18 mouse cellular contexts compared by ENCODE assay signal in the genomic region with DNA sequence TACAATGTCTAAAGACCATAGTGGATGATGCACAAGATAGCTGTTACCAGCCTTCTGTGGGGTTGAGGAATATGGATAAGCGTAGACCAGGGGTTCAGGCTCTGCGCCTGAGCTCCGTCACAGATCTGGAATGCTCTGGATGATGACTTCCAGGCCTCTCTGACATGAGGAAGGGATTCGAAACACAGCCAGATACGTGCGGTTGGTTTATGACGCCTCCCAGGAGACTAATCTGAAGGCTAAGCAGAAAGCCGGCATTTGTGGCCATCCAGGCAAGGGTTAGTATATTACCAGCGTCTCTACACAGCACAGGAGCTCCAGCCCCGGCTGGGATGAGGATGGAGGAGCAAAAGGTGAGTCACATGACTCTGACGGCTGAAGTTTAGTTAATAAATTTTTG.
DNase-seq lines count a peak whose midpoint lies in the region; ATAC-seq and TF ChIP-seq lines count a peak whose summit lies in the region.
"Had no signal": no experiment of that assay in that cellular context is flagged by ENCODE, and none has a peak within 500 bp of the region (broad histone marks: within the 10 kb centered on the region; RNA-seq: fewer than 3 reads in every experiment).

No protein-coding gene starts in this region.

- TF ChIP-seq CTCF in intestine, postnatal 0 days (IDR thresholded peaks at IDR 0.05; ENCODE audit: low read depth) = no peak
- TF ChIP-seq CTCF in stomach, postnatal 0 days (IDR thresholded peaks at IDR 0.05; ENCODE audit: low read depth) = no peak

- peak; percentile 54 for DNase-seq in intestine, embryonic 14.5 days (ENCODE audit: low spot score)
- no peak for DNase-seq in stomach, postnatal 0 days (ENCODE audit: low spot score)
- no peak for DNase-seq in gastrocnemius, adult 18-20 months (ENCODE audit: low spot score)
- DNase-seq: adrenal gland, adult 2 months; cerebellum, adult 8-10 months; gastrocnemius, postnatal 10 days; heart, adult 18-20 months; liver; lung, postnatal 10 days; right cerebral cortex, postnatal 25 days had no signal

- H3K27ac ChIP-seq in intestine, embryonic 14.5 days (ENCODE audit: low read depth) = peak overlapping the region; percentile 29; the same call in 1 of the 2 replicates
- H3K27ac ChIP-seq in intestine, postnatal 0 days (ENCODE audit: low read depth, low read length) = no peak overlapping the region
- H3K27ac ChIP-seq in stomach, embryonic 16.5 days (ENCODE audit: low read length) = no peak overlapping the region
- H3K27ac ChIP-seq in stomach, postnatal 0 days (replicated peaks) = no peak overlapping the region
- no peak overlapping the region for H3K27ac ChIP-seq in limb, embryonic 13.5 days
- no peak overlapping the region for H3K27ac ChIP-seq in midbrain, embryonic 15.5 days
- H3K27ac ChIP-seq: embryonic facial prominence, embryonic 15.5 days; hindbrain, embryonic 10.5 days; stomach, embryonic 15.5 days had no signal

- no peak overlapping the region for H3K4me3 ChIP-seq in intestine, embryonic 14.5 days (ENCODE audit: low read depth, low read length)
- H3K4me3 ChIP-seq in intestine, postnatal 0 days (ENCODE audit: low read depth, low read length) = no peak overlapping the region
- no peak overlapping the region for H3K4me3 ChIP-seq in stomach, embryonic 16.5 days (replicated peaks; ENCODE audit: low read length)
- H3K4me3 ChIP-seq in stomach, postnatal 0 days (ENCODE audit: low read depth, low read length) = no peak overlapping the region
- H3K4me3 ChIP-seq in limb, embryonic 13.5 days = no peak overlapping the region
- H3K4me3 ChIP-seq in midbrain, embryonic 15.5 days = no peak overlapping the region
- H3K4me3 ChIP-seq: embryonic facial prominence, embryonic 15.5 days; hindbrain, embryonic 10.5 days; stomach, embryonic 15.5 days had no signal

- H3K36me3 ChIP-seq in intestine, embryonic 14.5 days (ENCODE audit: control insufficient read depth, insufficient read depth, low read length) = no peaks in the 10 kb centered on the region
- no peaks in the 10 kb centered on the region for H3K36me3 ChIP-seq in intestine, postnatal 0 days (ENCODE audit: control insufficient read depth, insufficient read depth)
- H3K36me3 ChIP-seq in stomach, embryonic 16.5 days (ENCODE audit: control insufficient read depth, insufficient read depth, low read length) = no peaks in the 10 kb centered on the region
- H3K36me3 ChIP-seq in stomach, postnatal 0 days (ENCODE audit: control insufficient read depth, insufficient read depth, low read length) = no peaks in the 10 kb centered on the region
- H3K36me3 ChIP-seq in limb, embryonic 13.5 days = no peaks in the 10 kb centered on the region
- no peaks in the 10 kb centered on the region for H3K36me3 ChIP-seq in midbrain, embryonic 15.5 days (replicated peaks)
- H3K36me3 ChIP-seq: embryonic facial prominence, embryonic 15.5 days; hindbrain, embryonic 10.5 days; stomach, embryonic 15.5 days had no signal

- H3K4me2 ChIP-seq in intestine, embryonic 14.5 days (ENCODE audit: low read length) = no peak overlapping the region
- no peak overlapping the region for H3K4me2 ChIP-seq in intestine, postnatal 0 days (replicated peaks; ENCODE audit: low read depth)
- no peak overlapping the region for H3K4me2 ChIP-seq in stomach, embryonic 16.5 days (ENCODE audit: low read depth, low read length)
- H3K4me2 ChIP-seq in stomach, postnatal 0 days (replicated peaks; ENCODE audit: low read depth) = no peak overlapping the region
- peak overlapping the region; percentile 5; the same call in 1 of the 2 replicates for H3K4me2 ChIP-seq in limb, embryonic 13.5 days (replicated peaks)
- no peak overlapping the region for H3K4me2 ChIP-seq in midbrain, embryonic 15.5 days
- H3K4me2 ChIP-seq: embryonic facial prominence, embryonic 15.5 days; stomach, embryonic 15.5 days had no signal

- peak; percentile 84 for ATAC-seq in intestine, embryonic 14.5 days (replicated peaks; ENCODE audit: low FRiP score, low TSS enrichment, low read depth)
- ATAC-seq in intestine, postnatal 0 days = no peak
- ATAC-seq in stomach, embryonic 16.5 days (ENCODE audit: insufficient read depth, low FRiP score) = peak; percentile 25; the same call in 1 of the 2 replicates
- ATAC-seq in stomach, postnatal 0 days (ENCODE audit: low FRiP score, low TSS enrichment) = no peak
- peak; percentile 89 for ATAC-seq in limb, embryonic 13.5 days (ENCODE audit: low FRiP score, low read depth)
- no peak for ATAC-seq in midbrain, embryonic 15.5 days (replicated peaks)
- ATAC-seq: midbrain, embryonic 16.5 days had no signal

- peaks cover 15% of the 10 kb centered on the region for H3K4me1 ChIP-seq in intestine, embryonic 14.5 days (replicated peaks; ENCODE audit: control insufficient read depth, insufficient read depth, low read length)
- no peaks in the 10 kb centered on the region for H3K4me1 ChIP-seq in intestine, postnatal 0 days (replicated peaks; ENCODE audit: control insufficient read depth, insufficient read depth, low read length)
- no peaks in the 10 kb centered on the region for H3K4me1 ChIP-seq in stomach, embryonic 16.5 days (ENCODE audit: control insufficient read depth, insufficient read depth, low read length)
- no peaks in the 10 kb centered on the region for H3K4me1 ChIP-seq in stomach, postnatal 0 days (replicated peaks; ENCODE audit: control insufficient read depth, insufficient read depth)
- H3K4me1 ChIP-seq in limb, embryonic 13.5 days = peaks cover 24% of the 10 kb centered on the region
- peaks cover 11% of the 10 kb centered on the region for H3K4me1 ChIP-seq in midbrain, embryonic 15.5 days
- H3K4me1 ChIP-seq: embryonic facial prominence, embryonic 15.5 days; stomach, embryonic 15.5 days had no signal

- WGBS in intestine, embryonic 14.5 days = 23% methylated on average over 11 of the region's 11 CpGs
- 57% methylated on average over 11 of the region's 11 CpGs for WGBS in intestine, postnatal 0 days
- 66% methylated on average over 11 of the region's 11 CpGs for WGBS in stomach, embryonic 16.5 days
- WGBS in stomach, postnatal 0 days = 63% methylated on average over 11 of the region's 11 CpGs
- WGBS in limb, embryonic 13.5 days = 24% methylated on average over 11 of the region's 11 CpGs
- 90% methylated on average over 11 of the region's 11 CpGs for WGBS in midbrain, embryonic 15.5 days

- H3K9ac ChIP-seq in intestine, embryonic 14.5 days (ENCODE audit: low read length) = no peak overlapping the region
- no peak overlapping the region for H3K9ac ChIP-seq in intestine, postnatal 0 days (ENCODE audit: low read depth, low read length)
- H3K9ac ChIP-seq in stomach, embryonic 16.5 days (ENCODE audit: low read length) = no peak overlapping the region
- no peak overlapping the region for H3K9ac ChIP-seq in stomach, postnatal 0 days (ENCODE audit: low read length)
- no peak overlapping the region for H3K9ac ChIP-seq in limb, embryonic 13.5 days
- no peak overlapping the region for H3K9ac ChIP-seq in midbrain, embryonic 15.5 days
- H3K9ac ChIP-seq: embryonic facial prominence, embryonic 15.5 days; stomach, embryonic 15.5 days had no signal

- no peak for TF ChIP-seq EP300 in stomach, postnatal 0 days (optimal IDR thresholded peaks at IDR 0.05)

- no peaks in the 10 kb centered on the region for H3K27me3 ChIP-seq in intestine, embryonic 14.5 days (replicated peaks; ENCODE audit: control insufficient read depth, insufficient read depth, low read length)
- H3K27me3 ChIP-seq in intestine, postnatal 0 days (replicated peaks; ENCODE audit: control insufficient read depth, insufficient read depth, low read length) = no peaks in the 10 kb centered on the region
- no peaks in the 10 kb centered on the region for H3K27me3 ChIP-seq in stomach, embryonic 16.5 days (ENCODE audit: control insufficient read depth, insufficient read depth, low read length)
- no peaks in the 10 kb centered on the region for H3K27me3 ChIP-seq in stomach, postnatal 0 days (ENCODE audit: control insufficient read depth, insufficient read depth, low read length)
- no peaks in the 10 kb centered on the region for H3K27me3 ChIP-seq in limb, embryonic 13.5 days
- no peaks in the 10 kb centered on the region for H3K27me3 ChIP-seq in midbrain, embryonic 15.5 days (replicated peaks)
- H3K27me3 ChIP-seq: embryonic facial prominence, embryonic 15.5 days; stomach, embryonic 15.5 days had no signal

- H3K9me3 ChIP-seq in intestine, embryonic 14.5 days (ENCODE audit: control insufficient read depth, low read length) = no peaks in the 10 kb centered on the region
- H3K9me3 ChIP-seq in intestine, postnatal 0 days (ENCODE audit: control insufficient read depth) = no peaks in the 10 kb centered on the region
- H3K9me3 ChIP-seq in stomach, embryonic 16.5 days (replicated peaks; ENCODE audit: control insufficient read depth, low read length) = no peaks in the 10 kb centered on the region
- H3K9me3 ChIP-seq in stomach, postnatal 0 days (ENCODE audit: control insufficient read depth, low read length) = no peaks in the 10 kb centered on the region
- no peaks in the 10 kb centered on the region for H3K9me3 ChIP-seq in limb, embryonic 13.5 days
- no peaks in the 10 kb centered on the region for H3K9me3 ChIP-seq in midbrain, embryonic 15.5 days
- H3K9me3 ChIP-seq: embryonic facial prominence, embryonic 15.5 days; hindbrain, embryonic 10.5 days; stomach, embryonic 15.5 days had no signal

Comparison
In these comparisons a context has a peak if more than half of its experiments do, and no peak if none do; other contexts are left out.
1. ATAC-seq: peak in intestine, embryonic 14.5 days (single experiment), stomach, embryonic 16.5 days (single experiment) and limb, embryonic 13.5 days (single experiment); none in intestine, postnatal 0 days (single experiment), stomach, postnatal 0 days (single experiment) and midbrain, embryonic 15.5 days (single experiment).